Mouse (Mus musculus): ENCODE data around the gene Rabep2.

Gene Rabep2

DNA sequence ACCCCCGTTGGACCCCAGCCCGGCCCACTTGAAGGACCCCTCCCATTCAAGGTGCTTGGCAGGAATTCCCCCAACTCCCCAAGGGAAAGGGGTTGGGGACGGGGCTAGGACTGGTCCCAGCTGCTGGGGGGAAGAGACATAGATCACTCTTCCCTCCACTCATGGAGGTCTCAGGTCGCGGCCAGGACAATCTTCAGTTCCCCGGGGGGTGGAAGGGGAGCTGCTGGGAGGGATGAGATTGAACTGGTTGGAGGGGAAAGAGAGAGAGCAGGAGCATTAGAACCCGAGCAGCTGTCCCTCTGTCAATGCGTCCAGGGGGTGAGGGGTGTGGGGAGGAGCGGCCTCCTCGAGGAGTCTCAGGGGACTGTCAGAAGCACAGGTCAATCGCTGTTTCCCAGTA lies 63.4 kb downstream of the Rabep2 start:
- no peak for ATAC-seq (ENCODE audit: low TSS enrichment)

DNA sequence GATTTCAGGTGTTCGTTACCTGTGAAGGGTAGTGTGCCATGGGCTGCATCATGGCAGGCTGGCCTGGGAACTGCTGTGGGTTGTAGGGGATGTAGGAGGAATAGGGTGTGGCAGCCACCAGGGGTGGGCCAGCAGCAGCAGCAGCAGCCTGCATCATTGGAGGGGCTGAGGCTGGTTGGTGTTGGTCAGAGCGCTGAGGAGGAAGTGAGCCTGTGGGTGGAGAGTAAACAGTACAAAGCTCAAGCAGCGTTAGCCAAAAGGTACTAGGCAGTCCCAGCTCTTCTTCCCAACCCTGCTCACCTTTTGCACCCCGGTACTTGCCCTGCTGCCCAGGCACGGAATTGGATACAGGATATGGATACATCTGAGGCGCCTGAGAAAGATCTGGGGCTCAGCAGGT lies 65.6 kb downstream of the Rabep2 start:
- no peak for ATAC-seq (ENCODE audit: low TSS enrichment)

DNA sequence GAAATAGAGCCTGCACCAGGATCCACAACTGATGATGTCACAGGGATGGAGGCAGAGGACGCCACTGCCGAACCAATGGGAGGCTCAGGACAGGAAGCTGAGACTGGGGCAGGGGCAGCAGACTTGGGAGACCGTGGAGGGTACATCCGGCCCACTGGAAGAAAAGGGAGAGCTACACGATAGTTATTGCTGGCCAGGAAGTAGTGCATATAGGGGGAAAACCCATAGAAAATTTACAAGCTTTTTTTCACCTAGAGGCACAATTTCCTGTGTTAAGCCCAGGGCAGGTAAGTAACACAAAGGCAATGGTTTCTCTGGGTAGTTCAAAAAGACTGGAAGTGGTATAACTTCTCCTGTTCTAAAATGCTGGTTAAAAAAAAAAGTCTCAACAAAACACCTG lies 67.9 kb downstream of the Rabep2 start:
- no peak for ATAC-seq (ENCODE audit: low TSS enrichment)

DNA sequence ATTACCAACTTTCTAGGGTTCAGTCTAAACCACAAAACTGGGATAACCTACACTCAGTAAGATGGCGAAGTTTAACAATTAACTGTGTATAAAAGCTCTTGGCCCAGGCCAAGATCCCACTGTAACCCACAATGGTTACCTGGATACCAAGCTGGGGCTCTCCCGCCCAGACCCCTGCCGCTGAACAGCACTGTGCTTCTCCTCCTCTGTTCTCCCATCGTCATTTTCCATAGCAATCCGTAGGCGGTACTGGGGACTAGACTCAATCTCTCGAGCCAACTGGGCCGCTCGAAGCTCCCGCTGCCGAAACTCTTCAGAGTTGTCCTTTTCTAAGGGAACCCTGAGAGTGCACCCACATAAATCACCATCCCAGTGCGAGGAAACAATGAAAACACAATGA lies 69.4 kb downstream of the Rabep2 start:
- ATAC-seq (ENCODE audit: low TSS enrichment): no peak

Measured in frontal cortex, adult (tissue).